In the genomic region with DNA sequence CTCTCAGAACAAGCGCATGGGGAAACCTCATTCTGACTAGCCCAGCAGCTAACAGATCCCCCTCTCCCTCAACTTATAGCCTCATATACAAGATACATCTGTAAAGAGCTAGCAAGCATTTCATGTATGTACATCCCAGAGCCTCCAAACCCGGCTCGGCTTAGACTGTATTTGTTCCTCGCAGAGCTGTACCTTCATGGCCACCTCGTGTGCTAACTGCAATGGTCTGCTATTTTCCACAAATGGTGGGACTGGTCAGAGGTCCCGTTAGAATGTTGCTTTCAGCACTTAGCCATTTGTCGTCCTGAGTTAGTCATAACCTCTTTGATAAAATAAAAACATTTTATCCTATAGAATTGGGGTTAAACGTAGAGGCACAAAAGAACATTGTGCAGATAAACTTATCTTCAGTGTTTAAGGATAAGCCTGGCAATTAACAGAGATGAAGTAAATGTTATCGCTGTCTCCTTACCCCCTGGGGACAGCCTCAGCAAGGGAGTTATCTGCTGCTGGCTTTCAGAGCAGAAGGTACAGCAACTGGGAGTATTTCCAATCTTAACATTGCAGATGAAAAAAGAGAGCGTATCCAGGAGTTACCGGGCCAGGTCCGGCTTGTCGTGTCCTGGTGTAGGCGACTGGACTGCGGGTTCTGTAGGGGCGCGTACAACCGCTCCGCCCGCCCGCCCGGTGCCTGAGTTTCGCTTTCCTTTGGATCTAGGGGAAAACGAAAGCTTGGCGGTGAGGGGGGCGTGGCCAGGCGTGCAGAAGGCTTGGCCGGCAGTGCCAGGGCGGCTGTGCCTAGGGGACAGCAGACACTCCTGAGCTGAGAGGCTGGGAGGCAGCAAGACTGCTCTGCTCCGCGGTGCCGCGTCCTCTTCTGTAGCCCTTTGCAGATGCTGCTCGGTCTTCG, we compare ENCODE assay signal across 8 mouse cellular contexts. TPM values are rescaled to one million over a fixed set of nuclear protein-coding genes. Genes with fewer than 3 reads are reported as not detected.
A peak's percentile ranks its signal among the peaks of the same experiment; 100 is the strongest.
DNase-seq lines count a peak whose midpoint lies in the region; ATAC-seq lines count a peak whose summit lies in the region.

A gene (plus strand): TSS at position 780 of the 910 bp plus-strand sequence.

- no peaks in the 10 kb centered on the region for H3K9me3 ChIP-seq in hindbrain, embryonic 14.5 days (ENCODE audit: control insufficient read depth, low read length)

- H3K36me3 ChIP-seq in hindbrain, embryonic 14.5 days (replicated peaks; ENCODE audit: control insufficient read depth, insufficient read depth), result no peaks in the 10 kb centered on the region

- H3K27ac ChIP-seq in hindbrain, embryonic 14.5 days, result no peak within 1 kb of the TSS

- WGBS in hindbrain, embryonic 14.5 days, result 10% methylated on average over 35 of the region's 35 CpGs

- ATAC-seq in hindbrain, embryonic 14.5 days (ENCODE audit: low FRiP score), result peak; percentile 86

- H3K27me3 ChIP-seq in hindbrain, embryonic 14.5 days (ENCODE audit: control insufficient read depth, insufficient read depth, low read length), result no peaks in the 10 kb centered on the region

- DNase-seq in T-cell, adult 2 months (ENCODE audit: low spot score), result peak; percentile 89
- DNase-seq in cerebellum, postnatal 25 days, result peak; percentile 68 to 85
- peak; percentile 41 to 54 for DNase-seq in frontal cortex, postnatal 25 days (ENCODE audit: low spot score in 2 of 2)
- peak; percentile 61 for DNase-seq in hindbrain, embryonic 14.5 days (ENCODE audit: low spot score)
- peak; percentile 62 for DNase-seq in layer of hippocampus, postnatal 36 days
- DNase-seq in lung, postnatal 25 days (ENCODE audit: low spot score), result peak; percentile 96
- peak; percentile 46 for DNase-seq in retina, adult 2 months (ENCODE audit: low read depth, low spot score)
- DNase-seq in thymus, postnatal 25 days, result peak; percentile 92

- H3K9ac ChIP-seq in hindbrain, embryonic 14.5 days, result peak within 1 kb of the TSS; percentile 53

- H3K4me1 ChIP-seq in hindbrain, embryonic 14.5 days (replicated peaks; ENCODE audit: control insufficient read depth, insufficient read depth, low read length), result no peaks in the 10 kb centered on the region; the same call in 1 of the 2 replicates

- peak within 1 kb of the TSS; percentile 39 for H3K4me3 ChIP-seq in hindbrain, embryonic 14.5 days (replicated peaks; ENCODE audit: low read length)

- peak within 1 kb of the TSS; percentile 74 for H3K4me2 ChIP-seq in hindbrain, embryonic 14.5 days (replicated peaks)

RNA-seq across cellular contexts. Expression of the gene that starts here (rescaled TPM):
- 0.59 and 2.2 TPM in 2 replicates for polyA plus RNA-seq in hindbrain, embryonic 14.5 days (2014; fragmentation: Nextera tagmentation; extraction: Ambion mirVana)
- total RNA-seq in layer of hippocampus, postnatal 36 days (2021), result under 1 TPM; 0.20 to 0.47 TPM

Comparison
In these comparisons a context has a peak if more than half of its experiments do, and no peak if none do; other contexts are left out.
1. Peak in DNase-seq in layer of hippocampus, postnatal 36 days; RNA of the gene not detected or under 1 TPM.
2. DNase-seq: peak in every context shown above with its lines; median percentile 96 in lung, postnatal 25 days; 92 in thymus, postnatal 25 days; 89 in T-cell, adult 2 months; 76 in cerebellum, postnatal 25 days; 62 in layer of hippocampus, postnatal 36 days; 61 in hindbrain, embryonic 14.5 days; 48 in frontal cortex, postnatal 25 days; 46 in retina, adult 2 months.